Mouse (Mus musculus): ENCODE data around the gene Trak2. TPM values are rescaled to one million over a fixed set of nuclear protein-coding genes. Genes with fewer than 3 reads are reported as not detected.
"Not testable (repeated sequence)": the region's sequence is repeated elsewhere in the genome, so short reads cannot be mapped to it uniquely, and the experiment has no call there.

Trak2 gene
- polyA plus RNA-seq, 1 experiment from 2014 or later, result 12.0 TPM

- H3K4me1 ChIP-seq (replicated peaks); H3K9me3 ChIP-seq; H3K4me2 ChIP-seq (replicated peaks); H3K4me3 ChIP-seq (replicated peaks); H3K36me3 ChIP-seq; H3K27me3 ChIP-seq (replicated peaks); ATAC-seq; H3K9ac ChIP-seq; H3K27ac ChIP-seq: not testable (repeated sequence)
- 62% methylated on average over 4 of the region's 4 CpGs for WGBS
These were observed 114.1 kb downstream of the Trak2 start for GRCm38 (mm10) chr1:58859131-58859530.

- 68% methylated on average over 3 of the region's 3 CpGs for WGBS
These were observed 116.4 kb downstream of the Trak2 start for GRCm38 (mm10) chr1:58856811-58857210.

More at GRCm38 (mm10) chr1:58856811-58857210, 116.4 kb downstream of the Trak2 start:
- H3K4me2 ChIP-seq (replicated peaks); H3K27me3 ChIP-seq (replicated peaks); H3K9ac ChIP-seq; H3K4me1 ChIP-seq (replicated peaks); H3K9me3 ChIP-seq; H3K27ac ChIP-seq; H3K4me3 ChIP-seq (replicated peaks); ATAC-seq; H3K36me3 ChIP-seq: not testable (repeated sequence)

Other genes with a start within 250 kb of the Trak2 start
- 51.6 and 52.8 TPM in 2 replicates for gene Casp8, start 178.1 kb downstream of the Trak2 start, polyA plus RNA-seq (2015; fragmentation: Nextera tagmentation; extraction: Ambion mirVana)
- 21.3 and 23.1 TPM in 2 replicates for gene Stradb, start 92 bp upstream of the Trak2 start, polyA plus RNA-seq (2015; fragmentation: Nextera tagmentation; extraction: Ambion mirVana)
- not detected in 2 replicates for gene C2cd6, start 121.5 kb upstream of the Trak2 start, polyA plus RNA-seq (2015; fragmentation: Nextera tagmentation; extraction: Ambion mirVana)
- gene Tmem237, start 147.0 kb upstream of the Trak2 start, polyA plus RNA-seq (2015; fragmentation: Nextera tagmentation; extraction: Ambion mirVana), result 33.8 and 37.1 TPM in 2 replicates
- 0.48 and 0.50 TPM in 2 replicates for gene Mpp4, start 190.0 kb upstream of the Trak2 start, polyA plus RNA-seq (2015; fragmentation: Nextera tagmentation; extraction: Ambion mirVana)

All from intestine, embryonic 15.5 days (tissue).